Mouse (Mus musculus) adrenal gland, adult 2 months (tissue): Measurements from ENCODE around the gene Coq7. TPM values are rescaled to one million over a fixed set of nuclear protein-coding genes. Genes with fewer than 3 reads are reported as not detected.

Experiments used
- DNase-seq: peaks from one replicate; pipeline ENCODE4 v3.0.0; 2021
- polyA plus RNA-seq: library from polyadenylated mRNA; depleted of rRNA; stranded (reverse); fragments of >200 nt; gene quantifications from 2 replicates; pipeline ENCODE4 v1.2.3, GENCODE M21; 2012; rRNA removed
- total RNA-seq, 2 experiments: library from RNA; stranded (reverse); gene quantifications; 2 replicates each; pipeline ENCODE4 v1.2.3; 2021

The Coq7 gene
- total and polyA plus RNA-seq, 3 experiments: 28.3 to 52.0 (median 32.3) TPM

DNA sequence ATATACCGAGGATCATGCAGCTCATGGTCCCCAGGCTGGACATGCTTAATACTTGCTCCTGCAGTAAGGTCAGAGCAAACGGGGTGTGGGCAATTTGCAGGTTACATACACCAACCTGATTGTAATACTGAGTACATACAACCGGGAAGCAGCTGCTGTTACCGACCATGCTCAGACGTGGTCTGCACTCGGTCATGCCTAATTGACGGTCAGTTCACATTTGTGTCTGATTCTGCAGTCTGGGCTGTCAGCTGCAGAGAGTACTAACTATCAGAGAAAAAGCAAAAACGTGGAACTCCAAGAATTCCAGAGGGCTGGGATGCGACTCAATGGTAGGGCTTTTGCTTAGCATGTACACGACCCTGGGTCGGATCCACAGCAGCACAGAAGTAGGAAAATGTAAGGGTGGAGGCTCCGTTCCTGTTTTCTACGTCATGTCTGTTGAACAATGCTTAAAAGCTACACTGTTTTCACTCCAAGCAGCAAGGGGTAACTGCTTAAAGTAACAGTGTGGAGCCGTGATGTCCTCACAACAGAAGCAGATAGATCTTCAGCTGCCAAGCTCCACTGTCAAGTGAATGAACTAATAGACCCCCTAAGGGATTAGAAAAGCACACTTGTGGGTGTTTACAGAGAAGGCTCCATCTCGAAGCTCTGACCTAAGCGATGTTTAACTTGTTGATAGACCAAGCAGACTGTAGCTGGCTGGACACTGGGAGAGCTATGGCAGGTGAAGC, 71.6 kb downstream of the Coq7 start:
- DNase-seq: no peak

Other genes with a start within 250 kb of the Coq7 start
- gene Syt17, start 85.1 kb downstream of the Coq7 start, total RNA-seq: 10 to 100 TPM in 1 of 2 experiments, 1 to 10 TPM in 1; 6.0 to 11.4 TPM
- gene Syt17, start 85.1 kb downstream of the Coq7 start, polyA plus RNA-seq: 3.9 and 6.2 TPM in 2 replicates
- 10 to 100 TPM; 10.4 to 18.6 TPM for gene Itpripl2, start 41.4 kb downstream of the Coq7 start, total RNA-seq
- 16.4 and 19.5 TPM in 2 replicates for gene Itpripl2, start 41.4 kb downstream of the Coq7 start, polyA plus RNA-seq
- gene Tmc7, start 51.4 kb upstream of the Coq7 start, total RNA-seq: under 1 TPM; 0.69 TPM
- gene Tmc7, start 51.4 kb upstream of the Coq7 start, polyA plus RNA-seq: 0.20 TPM in 2 replicates
- not detected for gene Tmc5, start 63.9 kb upstream of the Coq7 start, total RNA-seq
- gene Tmc5, start 63.9 kb upstream of the Coq7 start, polyA plus RNA-seq: 0.04 and 0.08 TPM in 2 replicates
- gene Gde1, start 172.4 kb upstream of the Coq7 start, total RNA-seq: 100 to 1,000 TPM; 111 to 162 TPM
- 1,038 and 1,224 TPM in 2 replicates for gene Gde1, start 172.4 kb upstream of the Coq7 start, polyA plus RNA-seq
- gene Ccp110, start 179.2 kb upstream of the Coq7 start, total RNA-seq: 1 to 10 TPM; 4.6 to 7.5 TPM
- 0.85 and 0.93 TPM in 2 replicates for gene Ccp110, start 179.2 kb upstream of the Coq7 start, polyA plus RNA-seq
- gene Vps35l, start 206.9 kb upstream of the Coq7 start, total RNA-seq: 10 to 100 TPM; 52.2 to 85.3 TPM
- 25.2 and 32.6 TPM in 2 replicates for gene Vps35l, start 206.9 kb upstream of the Coq7 start, polyA plus RNA-seq